Mouse (Mus musculus) layer of hippocampus, postnatal 14 days (tissue): ENCODE data around the gene Rassf9. TPM values are rescaled to one million over a fixed set of nuclear protein-coding genes. Genes with fewer than 3 reads are reported as not detected.

Source experiments
- DNase-seq, 2 experiments: peaks; one replicate each; pipeline ENCODE4 v3.0.0; 2021 to 2022; ENCODE audit warnings: low spot score in 2 of 2, mixed read lengths in 1 of 2
- long read RNA-seq, 2 experiments: library from polyadenylated mRNA; stranded (forward); transcript quantifications; one replicate each; pipeline ENCODE4 v2.0.0; 2021
- total RNA-seq, 2 experiments: library from RNA; stranded (reverse); gene quantifications; 2 replicates each; pipeline ENCODE4 v1.2.3; 2021

Rassf9 gene
- 1 to 10 TPM; 3.3 to 4.2 TPM for total RNA-seq
- long read RNA-seq, experiment 1, full-length matches to known transcripts, result 3 of 3 reads
- long read RNA-seq, experiment 1, partial matches to known transcripts, result 0 of 3 reads
- long read RNA-seq, experiment 1, other reads (novel, unspliced or antisense), result 0 of 3 reads
- long read RNA-seq, experiment 2, full-length matches to known transcripts, result 2 of 3 reads
- long read RNA-seq, experiment 2, partial matches to known transcripts, result 0 of 3 reads
- long read RNA-seq, experiment 2, other reads (novel, unspliced or antisense), result 1 of 3 reads

DNA sequence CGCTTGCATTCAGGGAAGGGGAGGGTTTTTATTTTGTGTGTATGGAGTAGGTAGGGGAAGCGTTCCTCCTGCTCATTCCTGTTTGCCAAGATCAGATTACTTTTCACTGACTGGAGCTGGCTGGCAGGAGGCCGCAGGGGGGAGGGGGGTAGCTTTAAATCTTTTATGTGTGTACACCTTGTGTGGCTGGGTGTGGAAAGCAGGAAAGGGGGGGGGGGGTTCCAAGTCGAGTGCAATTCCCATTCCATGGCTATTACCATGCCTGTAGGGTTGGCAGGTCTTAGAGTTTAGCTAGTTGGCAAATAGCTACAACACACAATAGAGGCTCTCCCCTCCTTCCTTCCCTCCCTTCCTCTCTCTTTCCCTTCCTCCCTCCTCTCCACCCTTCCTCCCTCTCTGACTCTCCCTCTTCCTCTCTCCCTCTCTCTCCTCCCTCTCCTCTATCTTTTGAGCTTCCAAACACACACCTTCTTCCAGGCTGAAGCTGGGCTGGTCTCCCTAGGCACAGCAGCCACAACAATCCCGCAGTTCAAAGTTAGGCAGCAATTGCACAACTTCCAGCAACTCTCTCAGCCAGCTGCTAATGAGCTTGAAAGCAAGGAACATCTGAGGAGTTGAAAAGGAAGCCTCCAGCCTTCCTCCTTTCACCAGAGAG lies at the start of gene Rassf9:
Gene Rassf9, plus strand, starts transcription at position 416 of the 655 bp plus-strand sequence.
- no peak for DNase-seq

- DNase-seq, result no peak
Measured at GRCm38 (mm10) chr10:102469412-102469811, 42.6 kb upstream of the Rassf9 start.

DNA sequence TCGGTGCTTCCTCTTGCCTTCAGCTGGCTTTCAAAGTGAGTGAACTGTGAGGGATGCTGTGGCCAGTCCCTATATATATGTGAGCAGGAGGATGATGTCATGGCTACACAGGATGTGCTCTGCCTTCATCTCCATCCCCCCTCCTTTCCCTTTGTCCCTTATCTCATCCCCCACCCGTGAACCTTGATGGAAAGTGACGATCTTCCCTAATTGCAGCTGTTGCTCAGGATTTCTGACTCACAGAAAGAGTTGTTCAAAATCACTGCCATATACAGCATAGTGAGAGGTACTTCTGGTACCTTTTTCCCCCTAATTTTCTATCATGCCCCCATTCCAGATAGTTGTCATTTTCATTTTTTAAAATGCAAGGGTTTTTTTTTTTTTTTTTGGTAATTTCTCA lies 21.6 kb upstream of the Rassf9 start, which contains the start of gene Nts:
Gene Nts, minus strand, starts transcription at position 101 of the 400 bp plus-strand sequence.
- DNase-seq, result no peak

DNA sequence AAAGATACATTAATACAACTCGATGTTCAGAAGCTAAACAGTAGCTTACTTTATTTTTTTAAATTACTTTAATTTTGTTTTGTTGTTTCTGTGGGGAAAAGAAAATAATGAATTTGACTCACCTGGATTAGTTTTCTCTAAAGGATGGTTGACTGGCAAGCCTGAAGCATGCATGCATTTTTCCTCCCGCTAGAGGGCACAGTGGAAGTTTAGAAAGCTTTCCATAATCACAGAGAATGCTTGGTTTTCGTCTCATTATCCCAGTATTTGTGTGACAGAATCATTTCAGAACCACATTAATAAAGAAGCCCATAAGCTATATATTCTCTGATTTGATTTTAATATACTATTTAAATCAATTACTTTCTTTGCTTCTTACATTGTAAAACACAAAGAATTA lies 20.2 kb upstream of the Rassf9 start:
- DNase-seq, result peak; percentile 39 to 65

DNA sequence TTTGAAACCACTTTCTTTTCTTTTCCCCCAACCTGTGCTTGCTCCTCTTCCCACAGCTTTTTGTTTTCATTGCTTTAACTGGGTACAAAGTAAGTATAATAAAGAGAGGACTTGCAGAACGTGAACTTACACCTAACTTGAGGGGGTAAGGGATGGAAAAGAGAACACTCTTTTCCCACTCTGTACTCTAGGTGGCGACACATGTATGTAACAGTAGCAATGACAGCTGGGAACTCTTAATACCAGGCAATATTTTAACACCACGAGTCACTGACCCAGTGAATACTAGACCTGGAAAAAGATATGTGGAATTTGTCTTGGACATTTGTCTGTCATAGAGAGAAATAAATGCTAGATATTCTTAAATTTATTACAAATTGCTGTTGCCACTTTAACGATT lies 13.3 kb upstream of the Rassf9 start:
- DNase-seq, result peak in 1 of 2 experiments; percentile 38

DNA sequence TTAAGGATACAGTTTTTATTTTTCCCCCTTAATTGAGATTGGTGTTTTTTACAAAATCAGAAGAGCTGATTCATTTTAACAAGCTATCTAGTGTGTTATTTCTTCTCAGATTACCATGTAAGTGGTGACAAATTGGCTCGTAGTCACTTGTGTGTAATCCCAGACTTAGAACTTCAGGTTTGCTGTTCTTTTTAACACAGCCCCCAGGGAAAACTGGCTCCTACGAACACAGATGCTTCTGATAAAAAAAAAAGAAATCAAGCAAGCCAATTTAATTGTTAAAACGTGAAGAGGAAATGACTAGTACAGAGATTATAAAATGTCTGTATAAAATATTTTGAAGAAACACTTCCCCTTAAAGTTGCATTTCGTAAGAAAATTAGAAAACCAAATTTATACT lies 4.6 kb upstream of the Rassf9 start:
- no peak for DNase-seq

DNA sequence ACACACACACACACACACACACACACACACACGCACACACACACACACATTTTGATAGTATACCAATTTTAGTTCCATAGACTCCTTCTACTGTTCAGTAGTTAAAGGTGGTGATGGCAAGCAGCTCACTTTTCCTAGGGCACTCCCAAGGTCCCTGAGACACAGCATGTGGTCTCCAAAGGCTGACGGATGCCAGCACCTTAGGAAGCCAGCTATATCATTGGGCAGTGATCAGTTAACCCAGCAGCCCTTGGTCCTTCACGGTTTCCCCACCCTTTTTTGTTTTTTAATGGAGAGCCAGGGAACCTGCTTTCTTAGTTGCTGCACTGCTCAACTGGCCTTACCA lies 588 bp upstream of the Rassf9 start:
- no peak for DNase-seq

- no peak for DNase-seq
Measured at GRCm38 (mm10) chr10:102514159-102514558, 2.1 kb downstream of the Rassf9 start.

- no peak for DNase-seq
Measured at GRCm38 (mm10) chr10:102527901-102528300, 15.9 kb downstream of the Rassf9 start.

DNA sequence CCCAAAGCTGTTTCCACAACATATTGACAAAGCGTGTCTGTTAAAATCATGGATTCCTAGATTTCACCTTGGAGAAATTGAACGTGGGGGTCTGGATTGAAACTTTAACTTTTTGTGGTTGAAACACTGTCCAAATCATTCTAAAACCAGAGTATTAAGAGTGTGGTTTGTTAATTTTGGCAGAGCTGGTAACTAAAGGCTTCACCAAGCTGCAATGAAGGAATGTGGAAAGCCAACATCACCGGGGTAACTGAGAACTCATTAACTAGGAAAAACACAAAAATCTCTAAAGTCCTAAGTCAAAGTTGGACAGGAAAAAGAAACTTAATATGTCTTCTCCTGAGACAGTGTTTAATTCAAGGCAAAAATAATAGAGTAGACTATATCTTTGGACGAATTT lies 41.9 kb downstream of the Rassf9 start:
- DNase-seq, result no peak

GRCm38 (mm10) chr10:102562488-102562887 lies 50.5 kb downstream of the Rassf9 start:
- DNase-seq, result no peak

GRCm38 (mm10) chr10:102577970-102578369 lies 65.9 kb downstream of the Rassf9 start:
- no peak for DNase-seq

GRCm38 (mm10) chr10:102594306-102594705 lies 82.3 kb downstream of the Rassf9 start:
- peak in 1 of 2 experiments; percentile 22 for DNase-seq

Other genes with a start within 250 kb of the Rassf9 start
- 10 to 100 TPM in 1 of 2 experiments, 1 to 10 TPM in 1; 9.2 to 14.0 TPM for gene Nts, start 21.7 kb upstream of the Rassf9 start, total RNA-seq